Mouse (Mus musculus) MEL (cell line): ENCODE measurements around the gene Ccdc146.

ENCODE experiments used
- CTCF ChIP-seq, 3 experiments: IDR thresholded peaks in 2 of 3; conservative IDR thresholded peaks in 1 of 3; 2 replicates each; pipeline ENCODE4 v1.5.1; 2011 to 2012; ENCODE audit warnings: low read length in 3 of 3, low read depth in 2 of 3, mild to moderate bottlenecking in 2 of 3, improper control_type of control experiment in 1 of 3, inconsistent platforms in 1 of 3, mixed read lengths in 1 of 3, moderate library complexity in 1 of 3; ENCODE audit not compliant: control insufficient read depth in 1 of 3, insufficient read depth in 1 of 3, poor library complexity in 1 of 3, severe bottlenecking in 1 of 3
- EP300 ChIP-seq, 2 experiments: IDR thresholded peaks; 2 replicates each; pipeline ENCODE4 v1.6.1; 2011; ENCODE audit warnings: improper control_type of control experiment in 2 of 2, low read length in 2 of 2, low read depth in 1 of 2, mild to moderate bottlenecking in 1 of 2
- GATA1 ChIP-seq: IDR thresholded peaks from 2 replicates; pipeline ENCODE4 v1.6.1; 2011; ENCODE audit warnings: low read depth, low read length, improper control_type of control experiment
- POLR2A ChIP-seq, 2 experiments: IDR thresholded peaks; 2 replicates each; pipeline ENCODE4 v1.6.1; 2011 to 2012; ENCODE audit warnings: low read length in 2 of 2, mild to moderate bottlenecking in 2 of 2, control low read depth in 1 of 2, improper control_type of control experiment in 1 of 2, low read depth in 1 of 2, moderate library complexity in 1 of 2; ENCODE audit not compliant: control insufficient read depth in 1 of 2, insufficient read depth in 1 of 2, poor library complexity in 1 of 2
- SIN3A ChIP-seq: IDR thresholded peaks from 2 replicates; pipeline ENCODE4 v1.6.1; 2012; ENCODE audit warnings: low read length, improper control_type of control experiment, inconsistent platforms
- ZNF384 ChIP-seq: IDR thresholded peaks from 2 replicates; pipeline ENCODE4 v1.6.1; 2012; ENCODE audit warnings: low read depth, mild to moderate bottlenecking, inconsistent platforms, low read length, improper control_type of control experiment

DNA sequence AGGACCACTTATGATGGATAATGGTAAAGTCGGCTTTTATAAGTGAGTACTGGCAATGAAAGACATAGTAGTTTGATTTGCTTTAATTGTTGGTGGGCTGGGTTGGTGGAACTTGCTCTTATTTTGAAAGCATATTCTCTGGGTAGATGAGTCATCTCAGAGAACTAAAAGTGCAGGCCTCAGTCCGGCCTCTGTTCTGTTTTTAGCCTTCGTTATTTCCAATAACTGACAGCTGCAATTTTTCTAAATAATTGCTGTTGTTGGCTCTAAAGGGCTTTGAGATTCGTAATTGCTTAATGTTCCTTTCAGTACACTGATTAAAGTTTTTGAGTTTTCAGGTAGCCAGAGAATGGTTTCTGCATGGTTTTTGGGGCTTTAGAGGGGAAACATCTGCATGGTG, 153.7 kb downstream of the Ccdc146 start:
- TF ChIP-seq CTCF (IDR thresholded peaks at IDR 0.05 in 2 of 3, conservative IDR thresholded peaks at IDR 0.05 in 1 of 3; ENCODE audit: control insufficient read depth in 1 of 3, insufficient read depth in 1 of 3, low read depth in 2 of 3, low read length in 3 of 3, poor library complexity in 1 of 3, severe bottlenecking in 1 of 3) (no peak), EP300 (IDR thresholded peaks at IDR 0.05; ENCODE audit: low read depth in 1 of 2, low read length in 2 of 2) (no peak), POLR2A (IDR thresholded peaks at IDR 0.05; ENCODE audit: control insufficient read depth in 1 of 2, insufficient read depth in 1 of 2, low read depth in 1 of 2, low read length in 2 of 2, poor library complexity in 1 of 2) (no peak), SIN3A (no peak), ZNF384 (no peak), GATA1 (no peak)
